Mouse (Mus musculus): ENCODE results near the gene Tmem238l.

Tmem238l gene

GRCm38 (mm10) chr11:66981336-66982115, 25.1 kb downstream of the Tmem238l start:
- CTCF ChIA-PET: no interaction called here

- CTCF ChIA-PET: no interaction called here
Observed at GRCm38 (mm10) chr11:66982794-66983193, 26.4 kb downstream of the Tmem238l start.

GRCm38 (mm10) chr11:66983422-66984164, 27.2 kb downstream of the Tmem238l start:
- CTCF ChIA-PET: no interaction called here

- CTCF ChIA-PET: no interaction called here
Observed at GRCm38 (mm10) chr11:66984165-66985135, 28.0 kb downstream of the Tmem238l start.

- CTCF ChIA-PET: no interaction called here
Observed at GRCm38 (mm10) chr11:66985136-66985702, 28.8 kb downstream of the Tmem238l start.

- CTCF ChIA-PET: no interaction called here
Observed at GRCm38 (mm10) chr11:66992150-66992549, 35.7 kb downstream of the Tmem238l start.

- CTCF ChIA-PET: no interaction called here
Observed at GRCm38 (mm10) chr11:66993674-66994073, 37.2 kb downstream of the Tmem238l start.

- CTCF ChIA-PET: interaction anchor here (0.6 kb wide), 1 partner anchor 117 kb away, joined by 3 read pairs; no protein-coding TSS in a partner anchor
Observed at GRCm38 (mm10) chr11:66996446-66996845, 40.0 kb downstream of the Tmem238l start.

GRCm38 (mm10) chr11:66998467-66999403, 42.3 kb downstream of the Tmem238l start:
- CTCF ChIA-PET: no interaction called here

- CTCF ChIA-PET: no interaction called here
Observed at GRCm38 (mm10) chr11:67000671-67001070, 44.2 kb downstream of the Tmem238l start.

- CTCF ChIA-PET: no interaction called here
Observed at GRCm38 (mm10) chr11:67001717-67002116, 45.3 kb downstream of the Tmem238l start.

- CTCF ChIA-PET: no interaction called here
Observed at GRCm38 (mm10) chr11:67002911-67003310, 46.5 kb downstream of the Tmem238l start.

- CTCF ChIA-PET: interaction anchor here (0.6 kb wide), 1 partner anchor 690 kb away, joined by 9 read pairs; no protein-coding TSS in a partner anchor
Observed at GRCm38 (mm10) chr11:67007961-67008360, 51.5 kb downstream of the Tmem238l start.

GRCm38 (mm10) chr11:67008528-67008927, 52.1 kb downstream of the Tmem238l start:
- CTCF ChIA-PET: interaction anchor here (0.6 kb wide), 1 partner anchor 691 kb away, joined by 9 read pairs; no protein-coding TSS in a partner anchor

GRCm38 (mm10) chr11:67010430-67010829, 54.0 kb downstream of the Tmem238l start:
- CTCF ChIA-PET: no interaction called here

GRCm38 (mm10) chr11:67011635-67012034, 55.2 kb downstream of the Tmem238l start:
- CTCF ChIA-PET: no interaction called here

All from spleen, embryonic (tissue).